Mouse (Mus musculus) lung, postnatal 0 days (tissue): ENCODE data around the gene 4932438H23Rik.

Source experiments
- CTCF ChIP-seq: IDR thresholded peaks from 2 replicates; pipeline ENCODE4 v1.5.1; 2016; ENCODE audit warnings: antibody characterized with exemption, mild to moderate bottlenecking
- EP300 ChIP-seq: IDR thresholded peaks from 2 replicates; pipeline ENCODE4 v1.6.1; 2016; ENCODE audit warnings: antibody characterized with exemption, mild to moderate bottlenecking, control low read depth

- TF ChIP-seq CTCF: no peak
- TF ChIP-seq EP300: no peak
Measured at GRCm38 (mm10) chr16:91043461-91044248, 51.3 kb downstream of the 4932438H23Rik start.
